Mouse (Mus musculus): ENCODE data around the gene Ak1. TPM values are rescaled to one million over a fixed set of nuclear protein-coding genes. Genes with fewer than 3 reads are reported as not detected.

Ak1 gene
- polyA plus RNA-seq, 1 experiment from 2014 or later = 99.0 TPM

GRCm38 (mm10) chr2:32682721-32683417 lies 61.3 kb downstream of the Ak1 start:
- H3K27me3 ChIP-seq = no peaks in the 10 kb centered on the region
- ChIA-PET POLR2A (no interaction called here), CTCF (no interaction called here)
- in situ Hi-C loops (cut with MboI; ENCODE audit: low pct_unique_long_range_greater_than_20kb) = no loop called here
- no peak for ATAC-seq
- DNase-seq (ENCODE audit: low read depth, low spot score) = no peak
- TF ChIP-seq CTCF (IDR thresholded peaks at IDR 0.05) = no peak

DNA sequence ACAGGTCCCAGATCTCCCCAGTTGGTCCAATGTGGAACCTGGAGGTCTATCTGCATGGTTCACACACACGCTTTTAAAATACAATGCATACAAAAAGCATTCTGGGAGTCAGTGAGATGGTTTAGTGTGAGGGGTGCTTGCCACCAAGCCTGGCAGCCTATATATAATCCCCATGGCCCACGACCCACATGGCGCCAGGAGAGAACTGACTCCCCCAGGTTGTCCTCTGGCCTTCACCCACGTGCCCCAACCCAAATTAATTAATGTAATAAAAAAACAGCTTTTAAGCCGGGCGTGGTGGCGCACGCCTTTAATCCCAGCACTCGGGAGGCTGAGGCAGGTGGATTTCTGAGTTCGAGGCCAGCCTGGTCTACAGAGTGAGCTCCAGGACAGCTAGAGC lies 62.1 kb downstream of the Ak1 start:
- ChIA-PET CTCF (no interaction called here), POLR2A (no interaction called here)
- no peaks in the 10 kb centered on the region for H3K27me3 ChIP-seq
- no peak for DNase-seq (ENCODE audit: low read depth, low spot score)
- in situ Hi-C loops (cut with MboI; ENCODE audit: low pct_unique_long_range_greater_than_20kb) = no loop called here
- no peak for ATAC-seq
- no peak for TF ChIP-seq CTCF (IDR thresholded peaks at IDR 0.05)

Other genes starting within 250 kb of the Ak1 start
- gene 1110008P14Rik, start 239.8 kb upstream of the Ak1 start, polyA plus RNA-seq (2021) = 89.4 TPM
- 98.7 TPM for gene Lcn2, start 233.5 kb upstream of the Ak1 start, polyA plus RNA-seq (2021)
- 53.1 TPM for gene Ptges2, start 225.9 kb upstream of the Ak1 start, polyA plus RNA-seq (2021)
- 5.9 TPM for gene Naif1, start 171.3 kb upstream of the Ak1 start, polyA plus RNA-seq (2021)
- 18.5 TPM for gene Slc25a25, start 170.3 kb upstream of the Ak1 start, polyA plus RNA-seq (2021)
- gene Fam102a, start 86.4 kb upstream of the Ak1 start, polyA plus RNA-seq (2021) = 11.8 TPM
- gene Dpm2, start 50.9 kb upstream of the Ak1 start, polyA plus RNA-seq (2021) = 59.3 TPM
- 0.47 TPM for gene Pip5kl1, start 47.0 kb upstream of the Ak1 start, polyA plus RNA-seq (2021)
- gene 9430097D07Rik, start 46.1 kb upstream of the Ak1 start, polyA plus RNA-seq (2021) = 0.08 TPM
- 28.8 TPM for gene St6galnac4, start 34.7 kb upstream of the Ak1 start, polyA plus RNA-seq (2021)
- gene St6galnac6, start 22.0 kb upstream of the Ak1 start, polyA plus RNA-seq (2021) = 38.2 TPM
- 1.5 TPM for gene Eng, start 24.8 kb downstream of the Ak1 start, polyA plus RNA-seq (2021)
- 28.9 TPM for gene Fpgs, start 82.4 kb downstream of the Ak1 start, polyA plus RNA-seq (2021)
- 93.3 TPM for gene Cdk9, start 91.3 kb downstream of the Ak1 start, polyA plus RNA-seq (2021)
- 3.6 TPM for gene Sh2d3c, start 99.3 kb downstream of the Ak1 start, polyA plus RNA-seq (2021)
- not detected for gene 6330409D20Rik, start 119.3 kb downstream of the Ak1 start, polyA plus RNA-seq (2021)
- gene Tor2a, start 135.5 kb downstream of the Ak1 start, polyA plus RNA-seq (2021) = 66.0 TPM
- gene Ttc16, start 153.9 kb downstream of the Ak1 start, polyA plus RNA-seq (2021) = 2.8 TPM
- 19.5 TPM for gene Ptrh1, start 154.0 kb downstream of the Ak1 start, polyA plus RNA-seq (2021)
- gene Cfap157, start 162.7 kb downstream of the Ak1 start, polyA plus RNA-seq (2021) = 1.8 TPM
- 30.1 TPM for gene Stxbp1, start 225.5 kb downstream of the Ak1 start, polyA plus RNA-seq (2021)

Measured in Patski (cell line).